Mouse (Mus musculus): ENCODE data around the gene Tubb2b. TPM values are rescaled to one million over a fixed set of nuclear protein-coding genes. Genes with fewer than 3 reads are reported as not detected.
A peak's percentile ranks its signal among the peaks of the same experiment; 100 is the strongest.

Tubb2b gene
- polyA plus RNA-seq, 1 experiment: 438 TPM

DNA sequence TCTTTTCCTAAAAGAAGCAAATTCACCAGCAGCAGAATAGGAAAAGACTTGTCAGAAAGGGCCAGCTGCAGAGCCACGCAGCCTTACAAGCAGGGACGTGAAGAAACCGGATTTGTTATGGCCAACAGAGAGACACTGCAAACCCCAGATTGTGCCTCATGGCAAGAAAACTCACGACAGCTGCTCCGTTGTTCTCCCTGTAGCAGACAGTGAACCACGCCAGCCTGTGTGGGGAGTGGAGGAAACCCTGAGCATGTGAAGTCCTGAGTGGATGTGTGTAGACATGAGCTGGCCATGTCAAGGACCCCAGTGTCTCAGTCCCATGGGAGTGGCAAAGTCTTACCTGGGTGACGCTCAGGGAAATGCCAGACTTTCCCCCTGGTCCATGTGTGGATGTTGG lies 6.3 kb upstream of the Tubb2b start:
- TF ChIP-seq MYOG (IDR thresholded peaks at IDR 0.05; ENCODE audit: control insufficient read depth in 1 of 3, insufficient read depth in 1 of 3, insufficient read length in 2 of 3, low read depth in 2 of 3) (peak; percentile 33 to 85 (median 40)), USF1 (IDR thresholded peaks at IDR 0.05; ENCODE audit: low read depth) (no peak), MYOD1 (IDR thresholded peaks at IDR 0.05; ENCODE audit: control insufficient read depth in 1 of 3, insufficient read length in 2 of 3, low read depth in 2 of 3) (peak; percentile 18 to 85 (median 82))
- Histone ChIP-seq H3ac (ENCODE audit: control insufficient read depth, insufficient read length) (no peak overlapping the region), H3K4me3 (no peak overlapping the region), H3K4me2 (ENCODE audit: low read depth) (peak overlapping the region; percentile 9), H3K36me3 (ENCODE audit: control insufficient read depth, insufficient read depth) (no peaks in the 10 kb centered on the region), H3K27me3 (ENCODE audit: control insufficient read depth, insufficient read depth, insufficient read length) (no peaks in the 10 kb centered on the region), H3K79me2 (ENCODE audit: control insufficient read depth, insufficient read depth) (no peaks in the 10 kb centered on the region)

DNA sequence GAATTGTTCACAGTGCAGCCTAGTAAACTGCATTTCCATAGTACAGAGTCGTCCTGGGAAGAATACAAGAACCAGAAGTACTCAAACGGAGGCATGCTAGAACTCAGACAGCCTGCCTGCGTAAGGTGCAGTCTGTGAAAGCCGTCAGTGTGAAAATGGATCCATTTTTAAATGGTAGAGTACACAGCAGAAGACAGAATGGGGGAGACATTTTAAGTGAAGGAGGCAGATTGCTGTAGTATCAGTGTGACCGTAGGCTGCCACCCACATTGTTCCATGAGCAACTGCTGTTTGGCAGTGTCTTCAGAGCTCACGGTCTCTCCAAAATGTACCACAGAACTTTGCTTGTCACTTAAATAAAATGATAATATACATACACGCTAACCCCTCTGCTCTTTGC lies 4.0 kb upstream of the Tubb2b start:
- Histone ChIP-seq H3K36me3 (ENCODE audit: control insufficient read depth, insufficient read depth) (no peaks in the 10 kb centered on the region), H3ac (ENCODE audit: control insufficient read depth, insufficient read length) (no peak overlapping the region), H3K4me2 (ENCODE audit: low read depth) (no peak overlapping the region), H3K79me2 (ENCODE audit: control insufficient read depth, insufficient read depth) (peaks cover 9% of the 10 kb centered on the region), H3K27me3 (ENCODE audit: control insufficient read depth, insufficient read depth, insufficient read length) (no peaks in the 10 kb centered on the region), H3K4me3 (no peak overlapping the region)
- no peak for TF ChIP-seq TCF3 (IDR thresholded peaks at IDR 0.05; ENCODE audit: insufficient read length, low read depth)
- TF ChIP-seq CEBPB (IDR thresholded peaks at IDR 0.05; ENCODE audit: insufficient read depth, poor library complexity, severe bottlenecking): no peak
- TF ChIP-seq REST (IDR thresholded peaks at IDR 0.05; ENCODE audit: insufficient read depth, insufficient read length): no peak
- TF ChIP-seq E2F4 (IDR thresholded peaks at IDR 0.05; ENCODE audit: insufficient read depth): no peak
- TF ChIP-seq POLR2A (IDR thresholded peaks at IDR 0.05; ENCODE audit: insufficient read length, low read depth): no peak
- TF ChIP-seq MAX (IDR thresholded peaks at IDR 0.05; ENCODE audit: low read depth): no peak
- TF ChIP-seq POLR2AphosphoS2 (IDR thresholded peaks at IDR 0.05; ENCODE audit: insufficient read length, low read depth): no peak
- TF ChIP-seq SRF (IDR thresholded peaks at IDR 0.05; ENCODE audit: control insufficient read depth, insufficient read length, low read depth): no peak
- TF ChIP-seq MYOG (IDR thresholded peaks at IDR 0.05; ENCODE audit: control insufficient read depth in 1 of 3, insufficient read depth in 1 of 3, insufficient read length in 2 of 3, low read depth in 2 of 3): no peak
- no peak for TF ChIP-seq USF1 (IDR thresholded peaks at IDR 0.05; ENCODE audit: low read depth)
- TF ChIP-seq MYOD1 (IDR thresholded peaks at IDR 0.05; ENCODE audit: control insufficient read depth in 1 of 3, insufficient read length in 2 of 3, low read depth in 2 of 3): no peak
- TF ChIP-seq TCF12 (IDR thresholded peaks at IDR 0.05; ENCODE audit: insufficient read depth, poor library complexity, severe bottlenecking): no peak

DNA sequence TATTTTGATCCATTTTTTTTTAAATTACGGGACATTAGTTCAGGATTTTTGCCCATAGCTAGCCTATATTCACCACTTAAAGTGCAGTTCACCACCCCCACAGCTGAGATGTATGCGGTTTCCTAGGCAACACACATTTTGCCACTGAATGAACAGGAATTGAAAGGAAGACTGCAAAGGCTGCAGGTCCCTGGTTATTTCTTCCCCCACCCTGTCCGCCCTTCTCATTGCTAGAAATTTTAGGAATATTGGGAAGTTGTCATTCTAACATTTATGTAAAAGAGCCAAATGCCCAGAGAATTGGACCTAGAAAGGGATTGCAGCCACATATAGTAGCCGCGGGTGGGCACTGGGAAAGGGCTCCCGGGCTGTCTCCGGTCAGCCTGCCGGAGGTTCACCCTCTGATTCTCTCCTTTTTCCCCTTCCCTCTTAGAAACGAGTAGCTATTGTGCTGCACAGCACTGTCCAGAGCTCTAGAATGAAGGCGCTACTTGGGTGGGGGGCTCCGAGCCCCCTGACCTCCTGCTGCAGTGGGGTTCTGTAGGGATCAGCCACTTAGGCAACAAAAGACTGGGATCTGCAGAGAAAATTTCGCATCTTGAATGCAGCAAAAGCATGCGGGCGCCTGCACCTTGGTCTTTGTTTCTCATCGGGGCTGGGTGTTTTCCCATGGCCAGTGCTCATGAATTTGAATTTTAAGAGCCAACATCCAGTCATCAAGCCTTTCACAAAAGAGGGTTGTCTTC lies 3.2 kb upstream of the Tubb2b start:
- TF ChIP-seq MAX (IDR thresholded peaks at IDR 0.05; ENCODE audit: low read depth): no peak
- H3K79me2 ChIP-seq (ENCODE audit: control insufficient read depth, insufficient read depth): peaks cover 17% of the 10 kb centered on the region
- H3K4me2 ChIP-seq (ENCODE audit: low read depth): no peak overlapping the region
- H3K27me3 ChIP-seq (ENCODE audit: control insufficient read depth, insufficient read depth, insufficient read length): no peaks in the 10 kb centered on the region
- H3ac ChIP-seq (ENCODE audit: control insufficient read depth, insufficient read length): no peak overlapping the region
- peaks cover 7% of the 10 kb centered on the region for H3K36me3 ChIP-seq (ENCODE audit: control insufficient read depth, insufficient read depth)
- H3K4me3 ChIP-seq: no peak overlapping the region

- H3K4me3 ChIP-seq: no peak overlapping the region
- H3K27me3 ChIP-seq (ENCODE audit: control insufficient read depth, insufficient read depth, insufficient read length): no peaks in the 10 kb centered on the region
- H3K79me2 ChIP-seq (ENCODE audit: control insufficient read depth, insufficient read depth): peaks cover 23% of the 10 kb centered on the region
- no peak overlapping the region for H3ac ChIP-seq (ENCODE audit: control insufficient read depth, insufficient read length)
- H3K36me3 ChIP-seq (ENCODE audit: control insufficient read depth, insufficient read depth): peaks cover 10% of the 10 kb centered on the region
- H3K4me2 ChIP-seq (ENCODE audit: low read depth): no peak overlapping the region
- TF ChIP-seq USF1 (IDR thresholded peaks at IDR 0.05; ENCODE audit: low read depth) (no peak), SRF (IDR thresholded peaks at IDR 0.05; ENCODE audit: control insufficient read depth, insufficient read length, low read depth) (no peak), CEBPB (IDR thresholded peaks at IDR 0.05; ENCODE audit: insufficient read depth, poor library complexity, severe bottlenecking) (no peak), TCF3 (IDR thresholded peaks at IDR 0.05; ENCODE audit: insufficient read length, low read depth) (no peak), MYOG (IDR thresholded peaks at IDR 0.05; ENCODE audit: control insufficient read depth in 1 of 3, insufficient read depth in 1 of 3, insufficient read length in 2 of 3, low read depth in 2 of 3) (no peak), POLR2AphosphoS2 (IDR thresholded peaks at IDR 0.05; ENCODE audit: insufficient read length, low read depth) (no peak), E2F4 (IDR thresholded peaks at IDR 0.05; ENCODE audit: insufficient read depth) (no peak), MAX (IDR thresholded peaks at IDR 0.05; ENCODE audit: low read depth) (no peak), REST (IDR thresholded peaks at IDR 0.05; ENCODE audit: insufficient read depth, insufficient read length) (no peak), TCF12 (IDR thresholded peaks at IDR 0.05; ENCODE audit: insufficient read depth, poor library complexity, severe bottlenecking) (no peak), MYOD1 (IDR thresholded peaks at IDR 0.05; ENCODE audit: control insufficient read depth in 1 of 3, insufficient read length in 2 of 3, low read depth in 2 of 3) (no peak), POLR2A (IDR thresholded peaks at IDR 0.05; ENCODE audit: insufficient read length, low read depth) (no peak)
Observed at GRCm38 (mm10) chr13:34132875-34133274, 2.6 kb upstream of the Tubb2b start.

DNA sequence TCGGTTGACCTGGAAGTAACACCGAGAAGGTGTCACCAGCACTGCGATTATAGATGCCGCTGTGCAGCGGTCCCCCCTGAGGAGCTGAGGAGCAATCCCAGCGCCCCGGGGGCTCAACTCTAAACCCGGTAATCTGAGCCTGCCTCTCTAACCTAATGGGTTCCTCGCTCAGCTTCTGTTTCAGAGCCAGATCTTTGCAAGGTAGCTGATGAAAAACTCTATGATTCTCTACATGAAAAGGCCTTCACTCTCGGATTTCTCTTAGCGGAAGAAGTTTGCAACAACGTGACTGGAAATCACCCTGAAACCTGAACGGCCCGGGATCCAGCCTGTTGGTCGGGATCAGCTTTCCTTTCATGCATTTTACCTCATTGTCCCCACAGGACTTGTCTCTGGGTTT lies 2.0 kb upstream of the Tubb2b start:
- H3ac ChIP-seq (ENCODE audit: control insufficient read depth, insufficient read length): no peak overlapping the region
- peaks cover 23% of the 10 kb centered on the region for H3K79me2 ChIP-seq (ENCODE audit: control insufficient read depth, insufficient read depth)
- no peaks in the 10 kb centered on the region for H3K27me3 ChIP-seq (ENCODE audit: control insufficient read depth, insufficient read depth, insufficient read length)
- peak overlapping the region; percentile 100 for H3K4me3 ChIP-seq
- no peak for TF ChIP-seq TCF12 (IDR thresholded peaks at IDR 0.05; ENCODE audit: insufficient read depth, poor library complexity, severe bottlenecking)
- no peak for TF ChIP-seq POLR2AphosphoS2 (IDR thresholded peaks at IDR 0.05; ENCODE audit: insufficient read length, low read depth)
- no peak for TF ChIP-seq CEBPB (IDR thresholded peaks at IDR 0.05; ENCODE audit: insufficient read depth, poor library complexity, severe bottlenecking)
- TF ChIP-seq SRF (IDR thresholded peaks at IDR 0.05; ENCODE audit: control insufficient read depth, insufficient read length, low read depth): no peak
- TF ChIP-seq POLR2A (IDR thresholded peaks at IDR 0.05; ENCODE audit: insufficient read length, low read depth): no peak
- TF ChIP-seq TCF3 (IDR thresholded peaks at IDR 0.05; ENCODE audit: insufficient read length, low read depth): no peak
- TF ChIP-seq REST (IDR thresholded peaks at IDR 0.05; ENCODE audit: insufficient read depth, insufficient read length): no peak
- no peak for TF ChIP-seq E2F4 (IDR thresholded peaks at IDR 0.05; ENCODE audit: insufficient read depth)
- no peak for TF ChIP-seq MYOG (IDR thresholded peaks at IDR 0.05; ENCODE audit: control insufficient read depth in 1 of 3, insufficient read depth in 1 of 3, insufficient read length in 2 of 3, low read depth in 2 of 3)
- TF ChIP-seq MYOD1 (IDR thresholded peaks at IDR 0.05; ENCODE audit: control insufficient read depth in 1 of 3, insufficient read length in 2 of 3, low read depth in 2 of 3): no peak
- no peak for TF ChIP-seq MAX (IDR thresholded peaks at IDR 0.05; ENCODE audit: low read depth)
- TF ChIP-seq USF1 (IDR thresholded peaks at IDR 0.05; ENCODE audit: low read depth): no peak
- peak overlapping the region; percentile 100 for H3K4me2 ChIP-seq (ENCODE audit: low read depth)
- H3K36me3 ChIP-seq (ENCODE audit: control insufficient read depth, insufficient read depth): peaks cover 10% of the 10 kb centered on the region

Data from myocyte (in vitro differentiated cells).